Mouse (Mus musculus): ENCODE measurements around the gene Vmn1r183.

DNA sequence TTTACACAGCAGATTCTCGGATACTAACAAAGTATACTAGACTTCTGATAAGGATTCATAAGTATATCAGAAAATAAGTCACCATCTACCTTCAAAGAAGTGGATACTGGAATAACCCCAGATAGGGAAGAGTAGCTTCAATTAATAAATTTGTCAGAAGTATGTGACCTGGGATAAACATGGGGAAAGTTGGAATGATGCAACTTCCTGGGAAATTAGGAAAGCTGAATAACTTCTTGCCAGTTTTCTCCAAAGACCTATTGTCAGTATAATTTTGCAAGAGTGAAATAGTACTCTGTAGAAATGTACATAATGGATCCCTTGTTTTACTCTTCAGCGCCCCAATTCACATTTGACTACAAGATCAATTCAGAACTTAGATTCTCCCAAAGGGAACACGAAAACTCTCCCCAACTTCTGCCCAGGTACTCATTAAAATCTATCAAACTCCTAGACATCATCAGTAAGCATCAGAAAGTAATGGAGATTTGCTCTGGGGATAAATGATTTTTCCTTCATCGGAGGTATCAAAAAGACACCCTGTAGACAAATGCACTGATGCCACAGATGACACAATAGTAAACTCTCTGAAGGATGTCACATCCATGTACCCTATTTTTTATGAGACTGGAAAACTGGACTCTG, at the start of gene Vmn1r183:
- TF ChIP-seq POLR2A (IDR thresholded peaks at IDR 0.05; ENCODE audit: borderline replicate concordance, low read depth, low read length) = no peak
- TF ChIP-seq CTCF (IDR thresholded peaks at IDR 0.05; ENCODE audit: low read depth, low read length) = no peak

Data from bone marrow macrophage, adult 2 months (primary cell).